Mouse (Mus musculus) ES-Bruce4 (cell line): Measurements from ENCODE around the gene Pdzd7.

Source experiments
- CTCF ChIP-seq: IDR thresholded peaks from one replicate; pipeline ENCODE4 v1.8.1; 2011; ENCODE audit warnings: low read depth, low read length
- EP300 ChIP-seq: IDR thresholded peaks from 2 replicates; pipeline ENCODE4 v1.6.1; 2011; ENCODE audit warnings: low read depth, low read length; ENCODE audit not compliant: insufficient read depth
- POLR2A ChIP-seq: IDR thresholded peaks from one replicate; pipeline ENCODE4 v1.8.1; 2011; ENCODE audit warnings: low read length; ENCODE audit not compliant: insufficient read depth

DNA sequence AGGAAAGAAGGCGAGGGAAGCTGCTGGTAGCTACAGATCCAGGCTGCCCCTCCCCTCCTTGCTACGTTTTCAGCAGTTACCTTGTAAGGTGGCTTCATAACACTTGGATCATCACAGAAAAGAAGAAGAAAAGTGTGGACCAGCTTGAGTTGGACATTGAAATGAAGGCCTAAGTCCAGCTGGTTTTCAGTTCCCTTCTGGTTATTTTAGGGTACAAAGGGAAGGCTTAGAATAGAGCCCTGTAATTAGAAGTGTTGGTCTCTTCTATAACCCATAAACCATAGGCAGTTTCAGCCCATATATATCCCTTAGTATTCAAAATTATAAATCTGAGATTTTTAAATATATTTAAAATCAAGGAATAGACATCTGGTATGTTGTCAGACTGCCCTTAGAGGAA, 64.7 kb downstream of the Pdzd7 start:
- TF ChIP-seq CTCF: no peak
- no peak for TF ChIP-seq POLR2A
- no peak for TF ChIP-seq EP300
